Mouse (Mus musculus): Measurements from ENCODE around the gene Il12rb2. TPM values are rescaled to one million over a fixed set of nuclear protein-coding genes. Genes with fewer than 3 reads are reported as not detected.
A peak's percentile ranks its signal among the peaks of the same experiment; 100 is the strongest.

Gene Il12rb2
- polyA plus RNA-seq, 1 experiment from 2014 or later, result not detected

DNA sequence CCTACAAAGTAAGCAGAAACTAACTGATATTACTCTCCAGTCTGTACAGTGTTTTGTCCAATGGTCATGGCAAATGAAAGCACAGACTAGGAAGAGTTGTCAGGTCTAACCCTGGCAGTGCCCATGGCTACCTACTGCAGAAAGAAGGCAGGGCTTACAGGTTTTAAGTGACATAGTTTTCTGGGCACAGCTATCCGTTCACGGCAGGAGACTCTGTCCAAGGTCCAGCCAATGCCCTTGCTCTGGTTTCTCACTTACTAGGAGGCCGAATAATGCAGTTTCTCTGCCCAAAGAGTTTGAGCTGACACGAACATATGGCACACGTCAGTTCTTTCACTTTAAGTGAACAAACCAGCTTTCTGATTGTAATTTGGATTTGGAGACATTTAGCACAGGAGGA is 58.9 kb downstream of the Il12rb2 start:
- Histone ChIP-seq H3K4me3 (ENCODE audit: low read depth, low read length) (no peak overlapping the region), H3K4me2 (replicated peaks; ENCODE audit: low read depth) (no peak overlapping the region), H3K27me3 (replicated peaks; ENCODE audit: control insufficient read depth, insufficient read depth, low read length) (no peaks in the 10 kb centered on the region), H3K4me1 (replicated peaks; ENCODE audit: control insufficient read depth, insufficient read depth, low read length) (no peaks in the 10 kb centered on the region), H3K9me3 (ENCODE audit: control insufficient read depth) (no peaks in the 10 kb centered on the region), H3K27ac (ENCODE audit: low read depth, low read length) (no peak overlapping the region), H3K9ac (ENCODE audit: low read depth, low read length) (no peak overlapping the region), H3K36me3 (ENCODE audit: control insufficient read depth, insufficient read depth) (no peaks in the 10 kb centered on the region)
- no peak for ATAC-seq
- TF ChIP-seq CTCF (IDR thresholded peaks at IDR 0.05; ENCODE audit: low read depth), result no peak
- 43% methylated on average over 5 of the region's 5 CpGs for WGBS

DNA sequence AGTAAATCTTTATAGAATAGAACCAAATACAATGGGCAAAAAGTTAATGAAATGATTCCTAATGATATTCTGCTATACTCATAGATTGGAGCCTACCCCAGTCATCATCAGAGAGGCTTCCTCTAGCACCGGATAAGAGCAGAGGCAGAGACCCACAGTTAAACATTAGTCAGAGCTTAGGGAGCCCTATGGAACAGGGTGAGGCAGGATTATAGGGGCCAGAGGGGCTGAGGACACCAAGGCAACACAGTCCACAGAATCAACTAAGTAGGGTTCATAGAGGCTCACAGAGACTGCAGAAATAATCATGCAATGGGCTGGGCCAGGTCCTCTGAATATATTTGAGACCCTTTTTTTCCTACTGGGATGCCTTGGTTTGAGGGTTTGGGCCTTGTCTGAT is 61.3 kb downstream of the Il12rb2 start:
- Histone ChIP-seq H3K4me1 (replicated peaks; ENCODE audit: control insufficient read depth, insufficient read depth, low read length) (no peaks in the 10 kb centered on the region), H3K9ac (ENCODE audit: low read depth, low read length) (no peak overlapping the region), H3K4me3 (ENCODE audit: low read depth, low read length) (no peak overlapping the region), H3K36me3 (ENCODE audit: control insufficient read depth, insufficient read depth) (no peaks in the 10 kb centered on the region), H3K4me2 (replicated peaks; ENCODE audit: low read depth) (no peak overlapping the region), H3K27ac (ENCODE audit: low read depth, low read length) (no peak overlapping the region), H3K27me3 (replicated peaks; ENCODE audit: control insufficient read depth, insufficient read depth, low read length) (no peaks in the 10 kb centered on the region), H3K9me3 (ENCODE audit: control insufficient read depth) (no peaks in the 10 kb centered on the region)
- no peak for TF ChIP-seq CTCF (IDR thresholded peaks at IDR 0.05; ENCODE audit: low read depth)
- peak; percentile 56; the same call in 1 of the 2 replicates for ATAC-seq
- 38% methylated on average over 1 of the region's 1 CpGs for WGBS

DNA sequence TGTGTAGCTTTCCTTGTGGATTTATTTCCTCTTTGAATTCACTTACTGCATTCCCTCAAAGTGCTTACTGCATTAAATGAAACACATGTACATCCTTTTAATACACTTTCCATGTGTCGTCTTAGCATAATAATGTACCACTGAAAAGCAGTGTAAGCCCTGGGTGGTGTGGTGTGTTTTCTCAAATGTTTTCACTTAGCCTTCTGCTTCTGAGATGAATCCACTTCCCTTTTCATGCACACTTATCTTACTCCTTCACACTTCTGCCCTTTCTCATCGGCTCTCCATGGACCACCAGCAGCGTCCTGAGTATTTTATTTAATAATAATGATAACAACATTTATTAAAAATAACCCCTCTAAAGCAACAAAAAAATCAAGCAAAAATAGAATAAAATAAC is 66.2 kb downstream of the Il12rb2 start:
- no peak overlapping the region for H3K4me3 ChIP-seq (ENCODE audit: low read depth, low read length)
- H3K4me2 ChIP-seq (replicated peaks; ENCODE audit: low read depth), result no peak overlapping the region
- no peak overlapping the region for H3K9ac ChIP-seq (ENCODE audit: low read depth, low read length)
- ATAC-seq, result no peak
- no peaks in the 10 kb centered on the region for H3K9me3 ChIP-seq (ENCODE audit: control insufficient read depth)
- no peak overlapping the region for H3K27ac ChIP-seq (ENCODE audit: low read depth, low read length)
- H3K27me3 ChIP-seq (replicated peaks; ENCODE audit: control insufficient read depth, insufficient read depth, low read length), result no peaks in the 10 kb centered on the region
- no peak for TF ChIP-seq CTCF (IDR thresholded peaks at IDR 0.05; ENCODE audit: low read depth)
- WGBS, result 85% methylated on average over 3 of the region's 3 CpGs
- H3K36me3 ChIP-seq (ENCODE audit: control insufficient read depth, insufficient read depth), result no peaks in the 10 kb centered on the region
- no peaks in the 10 kb centered on the region for H3K4me1 ChIP-seq (replicated peaks; ENCODE audit: control insufficient read depth, insufficient read depth, low read length)

DNA sequence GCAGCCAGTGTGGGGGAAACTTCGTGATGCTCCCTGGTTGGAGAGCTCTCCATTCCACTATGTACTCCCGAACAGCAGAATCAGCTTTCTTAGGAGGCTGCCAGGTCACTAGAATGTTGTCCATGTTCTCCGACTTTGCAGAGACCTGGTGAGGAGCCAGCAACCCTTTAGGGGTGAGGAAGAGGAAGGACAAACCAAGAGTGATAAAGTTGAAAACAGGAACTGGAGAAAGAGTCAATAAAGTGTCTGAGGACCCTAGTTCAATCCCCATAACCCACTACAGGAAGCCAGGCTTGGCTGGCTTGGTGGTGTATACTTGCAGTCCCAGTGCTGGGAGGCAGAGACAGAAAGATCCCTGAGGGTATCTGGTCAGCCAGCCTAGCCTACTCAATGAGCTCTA is 67.0 kb downstream of the Il12rb2 start:
- no peak for TF ChIP-seq CTCF (IDR thresholded peaks at IDR 0.05; ENCODE audit: low read depth)
- Histone ChIP-seq H3K27ac (ENCODE audit: low read depth, low read length) (no peak overlapping the region), H3K9ac (ENCODE audit: low read depth, low read length) (no peak overlapping the region), H3K27me3 (replicated peaks; ENCODE audit: control insufficient read depth, insufficient read depth, low read length) (no peaks in the 10 kb centered on the region), H3K9me3 (ENCODE audit: control insufficient read depth) (no peaks in the 10 kb centered on the region), H3K36me3 (ENCODE audit: control insufficient read depth, insufficient read depth) (no peaks in the 10 kb centered on the region), H3K4me3 (ENCODE audit: low read depth, low read length) (no peak overlapping the region), H3K4me1 (replicated peaks; ENCODE audit: control insufficient read depth, insufficient read depth, low read length) (no peaks in the 10 kb centered on the region), H3K4me2 (replicated peaks; ENCODE audit: low read depth) (no peak overlapping the region)
- no peak for ATAC-seq
- WGBS, result 84% methylated on average over 3 of the region's 3 CpGs

DNA sequence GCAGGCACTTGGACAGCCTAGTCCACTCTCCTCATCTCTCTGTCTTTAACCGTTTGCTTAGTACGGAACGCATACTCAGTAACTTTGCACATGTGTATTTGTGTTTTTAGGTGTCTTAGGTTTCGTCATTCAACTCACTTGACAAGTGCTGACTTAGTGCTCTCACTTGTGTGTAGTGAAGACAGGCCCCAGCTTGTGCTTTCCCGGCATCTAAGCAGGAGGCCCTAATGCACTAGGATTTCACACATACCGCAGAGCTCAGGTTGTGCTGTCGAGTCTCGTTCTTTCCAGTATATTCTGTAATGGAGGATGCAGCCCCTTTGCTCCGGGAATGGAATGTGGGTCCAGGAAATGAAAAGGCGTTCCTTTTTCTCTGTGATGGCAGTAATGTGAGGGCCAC is 72.8 kb downstream of the Il12rb2 start:
- no peaks in the 10 kb centered on the region for H3K27me3 ChIP-seq (replicated peaks; ENCODE audit: control insufficient read depth, insufficient read depth, low read length)
- no peaks in the 10 kb centered on the region for H3K36me3 ChIP-seq (ENCODE audit: control insufficient read depth, insufficient read depth)
- no peak overlapping the region for H3K4me2 ChIP-seq (replicated peaks; ENCODE audit: low read depth)
- H3K4me3 ChIP-seq (ENCODE audit: low read depth, low read length), result no peak overlapping the region
- ATAC-seq, result no peak
- no peak for TF ChIP-seq CTCF (IDR thresholded peaks at IDR 0.05; ENCODE audit: low read depth)
- H3K9ac ChIP-seq (ENCODE audit: low read depth, low read length), result no peak overlapping the region
- H3K27ac ChIP-seq (ENCODE audit: low read depth, low read length), result no peak overlapping the region
- no peaks in the 10 kb centered on the region for H3K9me3 ChIP-seq (ENCODE audit: control insufficient read depth)
- H3K4me1 ChIP-seq (replicated peaks; ENCODE audit: control insufficient read depth, insufficient read depth, low read length), result no peaks in the 10 kb centered on the region
- 85% methylated on average over 10 of the region's 10 CpGs for WGBS

DNA sequence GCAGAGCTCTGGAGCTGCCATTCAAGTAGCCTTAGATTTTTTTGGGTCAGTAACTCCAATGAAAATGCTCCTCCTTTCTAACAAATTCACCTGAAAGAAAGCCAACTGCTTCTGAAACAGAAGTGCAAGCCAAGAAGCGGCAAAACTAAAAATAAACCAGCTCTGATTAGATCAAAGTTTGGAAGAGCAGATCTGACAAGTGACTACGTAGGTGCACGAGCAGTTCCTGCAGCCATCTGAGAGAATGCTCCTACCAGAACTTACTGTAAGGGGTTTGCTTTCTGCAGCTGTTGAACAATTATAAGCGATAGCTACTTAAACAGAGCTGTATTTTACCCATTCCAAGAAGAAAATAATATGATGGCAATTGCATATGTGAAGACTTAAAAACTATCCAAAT is 73.5 kb downstream of the Il12rb2 start:
- H3K27ac ChIP-seq (ENCODE audit: low read depth, low read length), result no peak overlapping the region
- no peak overlapping the region for H3K4me3 ChIP-seq (ENCODE audit: low read depth, low read length)
- no peaks in the 10 kb centered on the region for H3K27me3 ChIP-seq (replicated peaks; ENCODE audit: control insufficient read depth, insufficient read depth, low read length)
- TF ChIP-seq CTCF (IDR thresholded peaks at IDR 0.05; ENCODE audit: low read depth), result no peak
- no peak overlapping the region for H3K4me2 ChIP-seq (replicated peaks; ENCODE audit: low read depth)
- H3K4me1 ChIP-seq (replicated peaks; ENCODE audit: control insufficient read depth, insufficient read depth, low read length), result no peaks in the 10 kb centered on the region
- no peak for ATAC-seq
- H3K9me3 ChIP-seq (ENCODE audit: control insufficient read depth), result no peaks in the 10 kb centered on the region
- WGBS, result 77% methylated on average over 4 of the region's 4 CpGs
- no peaks in the 10 kb centered on the region for H3K36me3 ChIP-seq (ENCODE audit: control insufficient read depth, insufficient read depth)
- no peak overlapping the region for H3K9ac ChIP-seq (ENCODE audit: low read depth, low read length)

DNA sequence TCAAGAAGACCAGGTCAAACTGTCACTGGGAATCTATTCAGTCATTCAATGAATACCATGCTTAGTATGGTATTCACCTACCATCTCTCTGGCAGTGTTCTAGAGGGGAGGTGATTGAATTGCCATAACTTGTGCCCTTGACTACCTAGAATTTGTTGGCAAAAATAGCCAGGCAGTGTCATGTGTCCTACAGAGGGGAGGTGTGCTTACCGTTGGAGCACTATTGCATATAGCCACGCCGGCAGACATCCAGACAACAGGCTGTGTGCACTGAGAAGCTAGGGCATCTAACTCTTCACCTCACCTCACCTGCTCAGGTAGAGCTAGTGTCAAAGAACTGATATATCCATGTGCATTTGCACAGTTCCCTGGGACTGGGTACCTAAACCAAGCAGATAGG is 74.8 kb downstream of the Il12rb2 start:
- no peak for TF ChIP-seq CTCF (IDR thresholded peaks at IDR 0.05; ENCODE audit: low read depth)
- 68% methylated on average over 3 of the region's 3 CpGs for WGBS
- Histone ChIP-seq H3K4me1 (replicated peaks; ENCODE audit: control insufficient read depth, insufficient read depth, low read length) (no peaks in the 10 kb centered on the region), H3K27me3 (replicated peaks; ENCODE audit: control insufficient read depth, insufficient read depth, low read length) (no peaks in the 10 kb centered on the region), H3K4me3 (ENCODE audit: low read depth, low read length) (no peak overlapping the region), H3K27ac (ENCODE audit: low read depth, low read length) (peak overlapping the region; percentile 60), H3K4me2 (replicated peaks; ENCODE audit: low read depth) (no peak overlapping the region), H3K9me3 (ENCODE audit: control insufficient read depth) (no peaks in the 10 kb centered on the region), H3K36me3 (ENCODE audit: control insufficient read depth, insufficient read depth) (no peaks in the 10 kb centered on the region), H3K9ac (ENCODE audit: low read depth, low read length) (no peak overlapping the region)
- no peak for ATAC-seq

All from intestine, postnatal 0 days (tissue).